Mouse (Mus musculus) gastrocnemius, postnatal 4 days (tissue): ENCODE data around the gene Rag1. TPM values are rescaled to one million over a fixed set of nuclear protein-coding genes. Genes with fewer than 3 reads are reported as not detected.

ENCODE experiments used
- DNase-seq, 2 experiments: peaks; one replicate each; pipeline ENCODE4 v3.0.0; 2021 to 2022; ENCODE audit warnings: low spot score in 2 of 2, mixed read lengths in 2 of 2
- total RNA-seq, 2 experiments: library from RNA; stranded (reverse); gene quantifications; 2 replicates each; pipeline ENCODE4 v1.2.3; 2021

Gene Rag1
- total RNA-seq, 2 experiments from 2014 or later: 0.21 to 0.81 TPM

- DNase-seq: no peak
Observed at GRCm38 (mm10) chr2:101592023-101592841, 57.1 kb downstream of the Rag1 start.

- DNase-seq: no peak
Observed at GRCm38 (mm10) chr2:101591356-101591755, 57.9 kb downstream of the Rag1 start.

Other genes starting within 250 kb of the Rag1 start
- not detected for gene Rag2, start 24.8 kb downstream of the Rag1 start, total RNA-seq
- 10 to 100 TPM; 36.9 to 45.5 TPM for gene B230118H07Rik, start within 50 bp of the Rag1 start, total RNA-seq
- 10 to 100 TPM; 11.7 to 14.6 TPM for gene Traf6, start 28.9 kb upstream of the Rag1 start, total RNA-seq
- gene Prr5l, start 233.5 kb upstream of the Rag1 start, total RNA-seq: 1 to 10 TPM; 4.0 to 5.3 TPM
- 10 to 100 TPM; 41.1 to 45.0 TPM for gene Commd9, start 236.7 kb upstream of the Rag1 start, total RNA-seq